Comparison of ENCODE assay signal across 8 mouse cellular contexts in genomic region chr17:25860832-25861703, GRCm38 (mm10). TPM values are rescaled to one million over a fixed set of nuclear protein-coding genes. Genes with fewer than 3 reads are reported as not detected.
DNase-seq lines count a peak whose midpoint lies in the region; ATAC-seq and TF ChIP-seq lines count a peak whose summit lies in the region.

Gene Wdr90 (minus strand): TSS chr17:25861501.

- WGBS in lung, embryonic 15.5 days, result 3% methylated on average over 62 of the region's 65 CpGs
- WGBS in olfactory bulb, adult 2 months, result 2% methylated on average over 63 of the region's 65 CpGs

- H3K27ac ChIP-seq in lung, embryonic 15.5 days, result peak within 1 kb of the TSS; percentile 62
- H3K27ac ChIP-seq in olfactory bulb, adult 2 months (ENCODE audit: insufficient read depth, low read depth, low read length), result peak within 1 kb of the TSS; percentile 90

- peak within 1 kb of the TSS; percentile 82 for H3K4me2 ChIP-seq in lung, embryonic 15.5 days

- H3K4me1 ChIP-seq in lung, embryonic 15.5 days, result peaks cover 16% of the 10 kb centered on the region
- peaks cover 11% of the 10 kb centered on the region for H3K4me1 ChIP-seq in olfactory bulb, adult 2 months (ENCODE audit: control insufficient read depth, insufficient read depth, low read length)

- ATAC-seq in frontal cortex, adult (ENCODE audit: low TSS enrichment), result peak; percentile 97
- peak; percentile 97 for ATAC-seq in hematopoietic stem cell, adult 5-6 weeks (replicated peaks in 1 of 2; ENCODE audit: insufficient read depth in 1 of 2, low FRiP score in 2 of 2, low TSS enrichment in 1 of 2, low read depth in 1 of 2, poor library complexity in 2 of 2, severe bottlenecking in 2 of 2)
- ATAC-seq in lung, embryonic 15.5 days (ENCODE audit: borderline replicate concordance, extremely low read depth, low FRiP score, low TSS enrichment), result peak; percentile 93

- H3K36me3 ChIP-seq in lung, embryonic 15.5 days, result no peaks in the 10 kb centered on the region

- no peak for TF ChIP-seq CTCF in olfactory bulb, adult 2 months (IDR thresholded peaks at IDR 0.05; ENCODE audit: insufficient read depth, low read depth, low read length)

- peak within 1 kb of the TSS; percentile 68 for H3K9ac ChIP-seq in lung, embryonic 15.5 days

- DNase-seq in MN1 (ENCODE audit: low spot score), result peak; percentile 91
- DNase-seq in cerebellum, adult 9-10 months, result peak; percentile 89
- DNase-seq in layer of hippocampus, adult 9-10 months (ENCODE audit: low spot score), result peak; percentile 78
- peak; percentile 84 to 89 for DNase-seq in thymus, adult 18-20 months

- peak within 1 kb of the TSS; percentile 70 for H3K4me3 ChIP-seq in lung, embryonic 15.5 days
- H3K4me3 ChIP-seq in olfactory bulb, adult 2 months (ENCODE audit: insufficient read depth, low read depth, low read length), result peak within 1 kb of the TSS; percentile 66

- TF ChIP-seq POLR2A in olfactory bulb, adult 2 months (IDR thresholded peaks at IDR 0.05; ENCODE audit: insufficient read depth, low read depth, low read length), result peak; percentile 86

- H3K9me3 ChIP-seq in lung, embryonic 15.5 days, result no peaks in the 10 kb centered on the region

- no peaks in the 10 kb centered on the region for H3K27me3 ChIP-seq in lung, embryonic 15.5 days

RNA-seq across cellular contexts. Expression of gene Wdr90, which starts in this region (rescaled TPM):
- 13.0 and 13.6 TPM in 2 replicates for total RNA-seq in hematopoietic stem cell, adult 5-6 weeks (2017)
- polyA plus RNA-seq in lung, embryonic 15.5 days (2015; fragmentation: Nextera tagmentation; extraction: Ambion mirVana), result 32.2 and 32.8 TPM in 2 replicates
- polyA plus RNA-seq in olfactory bulb, adult 2 months (2012; ENCODE audit: insufficient read depth, insufficient read length, low replicate concordance, missing spikeins), result not detected in 2 replicates

Comparison
In these comparisons a context has a peak if more than half of its experiments do, and no peak if none do; other contexts are left out.
1. Peak in every context shown above with its lines: DNase-seq, ATAC-seq, H3K4me3 ChIP-seq and H3K27ac ChIP-seq.
2. RNA of gene Wdr90 (polyA plus RNA-seq): 32.2 to 32.8 TPM in lung, embryonic 15.5 days; not detected in olfactory bulb, adult 2 months; every median in the first group is over 10 times any median in the second.